Mouse (Mus musculus) forebrain, postnatal 0 days (tissue): ENCODE results near the gene Avl9. TPM values are rescaled to one million over a fixed set of nuclear protein-coding genes. Genes with fewer than 3 reads are reported as not detected.

Experiments used
- ATAC-seq: fragments of 200-750 bp; cut with Nextera tagmentation; 2 replicates; pipeline ENCODE4 v1.8.0; 2017; ENCODE audit warnings: mild to moderate bottlenecking, moderate library complexity
- DNase-seq: peaks from one replicate; pipeline ENCODE4 v3.0.0-alpha.2; 2015
- H3K27ac ChIP-seq: fragments of 300-500 bp; sonication (generic); 2 replicates; pipeline ENCODE4 v1.5.1; 2014; ENCODE audit warnings: low read depth, mild to moderate bottlenecking, antibody characterized with exemption, low read length, moderate library complexity, mixed read lengths
- H3K27me3 ChIP-seq: fragments of 300-500 bp; sonication (generic); 2 replicates; pipeline ENCODE4 v1.6.1; 2014; ENCODE audit warnings: mild to moderate bottlenecking, low read length, mixed read lengths; ENCODE audit not compliant: insufficient read depth
- H3K36me3 ChIP-seq: fragments of 300-500 bp; sonication (generic); 2 replicates; pipeline ENCODE4 v1.6.1; 2014; ENCODE audit warnings: mild to moderate bottlenecking, moderate library complexity; ENCODE audit not compliant: insufficient read depth
- H3K4me1 ChIP-seq: fragments of 300-500 bp; sonication (generic); 2 replicates; pipeline ENCODE4 v1.6.1; 2014; ENCODE audit warnings: antibody characterized with exemption; ENCODE audit not compliant: insufficient read depth
- H3K4me2 ChIP-seq: fragments of 300-500 bp; sonication (generic); 2 replicates; pipeline ENCODE4 v1.6.1; 2014; ENCODE audit warnings: low read depth, mild to moderate bottlenecking, moderate library complexity
- H3K4me3 ChIP-seq: fragments of 300-500 bp; sonication (generic); 2 replicates; pipeline ENCODE4 v1.5.1; 2014; ENCODE audit warnings: low read depth, low read length, mixed read lengths
- H3K9ac ChIP-seq: fragments of 300-500 bp; sonication (generic); 2 replicates; pipeline ENCODE4 v1.6.1; 2014; ENCODE audit warnings: mild to moderate bottlenecking
- H3K9me3 ChIP-seq: fragments of 300-500 bp; sonication (generic); 2 replicates; pipeline ENCODE4 v1.6.1; 2016; ENCODE audit warnings: low read length
- CTCF ChIP-seq: sonication (generic); IDR thresholded peaks from 2 replicates; pipeline ENCODE4 v1.5.1; 2016; ENCODE audit warnings: antibody characterized with exemption, control low read depth, low read depth
- WGBS: fragments of 180-500 bp; shearing (Covaris S2); extraction: QIAGEN DNeasy Blood & Tissue Kit; methylation state at CpG from one replicate; pipeline ENCODE4 v1.1.7; 2014; 5-methylcytosine and 5-hydroxymethylcytosine counted together
- polyA plus RNA-seq: library from polyadenylated mRNA; unstranded; fragments of >200 nt; fragmentation: Nextera tagmentation; extraction: Ambion mirVana; gene quantifications from 2 replicates; pipeline ENCODE4 v1.2.1, GENCODE M21; 2015
- total RNA-seq: library from RNA; depleted of rRNA; stranded (reverse); fragments of >200 nt; gene quantifications from 2 replicates; pipeline ENCODE4 v1.2.3, GENCODE M21; 2014; rRNA removed

Avl9 gene
- total and polyA plus RNA-seq, 2 experiments from 2014 or later: 19.9 to 66.1 TPM

DNA sequence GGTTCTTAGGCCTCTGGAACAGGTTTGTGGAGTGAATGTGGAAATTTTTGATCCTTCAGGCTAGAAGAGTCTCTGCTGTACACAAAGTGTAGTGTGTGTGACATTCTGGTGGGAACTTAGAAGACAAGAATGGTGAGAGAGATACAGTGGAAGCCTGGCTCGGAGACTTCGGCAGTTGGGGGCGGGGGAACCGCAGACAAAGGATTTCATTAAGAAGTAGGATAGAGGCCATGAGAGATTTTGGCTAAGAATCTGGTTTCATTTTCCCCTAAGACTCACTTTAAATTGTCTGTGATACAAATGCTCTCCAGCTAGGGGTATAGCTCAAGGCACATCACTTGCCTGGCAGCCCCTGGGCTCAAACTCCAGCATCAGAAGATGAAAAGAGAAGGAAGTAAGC, 90.3 kb downstream of the Avl9 start:
- no peak overlapping the region for H3K9ac ChIP-seq
- no peak overlapping the region for H3K27ac ChIP-seq
- WGBS: 74% methylated on average over 4 of the region's 4 CpGs
- DNase-seq (no peak), ATAC-seq (no peak)
- H3K36me3 ChIP-seq: no peaks in the 10 kb centered on the region
- no peaks in the 10 kb centered on the region for H3K9me3 ChIP-seq
- no peak overlapping the region for H3K4me3 ChIP-seq
- H3K27me3 ChIP-seq: no peaks in the 10 kb centered on the region
- TF ChIP-seq CTCF: no peak
- H3K4me1 ChIP-seq: no peaks in the 10 kb centered on the region
- no peak overlapping the region for H3K4me2 ChIP-seq

DNA sequence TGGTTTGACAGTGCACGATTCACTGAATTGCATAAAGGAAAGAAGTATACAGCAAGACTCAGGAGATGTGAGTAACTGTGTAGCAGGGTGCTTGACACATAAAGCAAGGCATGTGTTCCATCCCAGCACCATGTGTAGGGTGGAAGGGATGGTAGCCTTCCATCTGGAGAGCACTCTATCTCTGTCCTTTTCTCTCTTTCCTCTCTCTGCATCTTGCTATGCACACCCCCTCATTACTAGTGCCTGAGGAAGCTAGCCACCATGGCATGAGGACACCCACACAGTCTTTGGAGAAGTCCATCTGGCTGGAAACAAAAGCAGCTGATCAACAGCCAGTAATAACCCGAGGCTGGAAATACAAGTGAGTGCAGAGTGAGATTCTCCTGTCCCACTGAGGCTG, 91.5 kb downstream of the Avl9 start:
- H3K27ac ChIP-seq: no peak overlapping the region
- 71% methylated on average over 2 of the region's 2 CpGs for WGBS
- no peaks in the 10 kb centered on the region for H3K36me3 ChIP-seq
- no peak overlapping the region for H3K9ac ChIP-seq
- DNase-seq (no peak), ATAC-seq (no peak)
- no peaks in the 10 kb centered on the region for H3K27me3 ChIP-seq
- no peaks in the 10 kb centered on the region for H3K4me1 ChIP-seq
- H3K4me2 ChIP-seq: no peak overlapping the region
- H3K4me3 ChIP-seq: no peak overlapping the region
- H3K9me3 ChIP-seq: no peaks in the 10 kb centered on the region
- TF ChIP-seq CTCF: no peak

DNA sequence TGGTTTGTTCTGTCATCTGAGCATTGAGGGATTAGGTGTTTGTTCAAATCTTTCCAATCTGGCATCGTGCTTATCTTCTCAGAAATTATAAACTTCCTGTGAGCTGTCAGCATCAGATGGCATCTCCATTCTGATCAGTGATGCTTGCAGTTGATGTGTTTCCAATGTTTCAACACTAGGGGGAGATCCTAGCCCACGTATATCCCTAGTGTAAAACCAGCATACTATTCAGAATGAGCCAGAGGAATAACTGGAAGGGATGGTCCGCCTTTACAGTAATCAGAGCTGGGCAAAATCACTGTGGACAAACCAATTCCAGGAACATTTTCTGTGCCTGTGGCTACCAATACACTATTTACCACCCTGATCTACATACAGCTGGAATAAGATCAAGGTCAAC, 94.0 kb downstream of the Avl9 start:
- no peaks in the 10 kb centered on the region for H3K4me1 ChIP-seq
- H3K36me3 ChIP-seq: no peaks in the 10 kb centered on the region
- H3K9me3 ChIP-seq: no peaks in the 10 kb centered on the region
- H3K27me3 ChIP-seq: no peaks in the 10 kb centered on the region
- peak; percentile 94 for ATAC-seq
- H3K27ac ChIP-seq: no peak overlapping the region
- WGBS: 6% methylated on average over 3 of the region's 3 CpGs
- H3K9ac ChIP-seq: no peak overlapping the region
- peak; percentile 81 for DNase-seq
- H3K4me3 ChIP-seq: no peak overlapping the region
- H3K4me2 ChIP-seq: no peak overlapping the region
- peak; percentile 94 for TF ChIP-seq CTCF

Other genes starting within 250 kb of the Avl9 start
- gene Pde1c, start 145.8 kb upstream of the Avl9 start, total RNA-seq: 10.0 and 15.5 TPM in 2 replicates
- gene Pde1c, start 145.8 kb upstream of the Avl9 start, polyA plus RNA-seq: 3.6 and 5.7 TPM in 2 replicates
- 67.2 and 68.4 TPM in 2 replicates for gene Lsm5, start 10.2 kb upstream of the Avl9 start, total RNA-seq
- gene Lsm5, start 10.2 kb upstream of the Avl9 start, polyA plus RNA-seq: 91.7 and 129 TPM in 2 replicates
- 49.1 and 57.1 TPM in 2 replicates for gene Kbtbd2, start 82.9 kb downstream of the Avl9 start, total RNA-seq
- gene Kbtbd2, start 82.9 kb downstream of the Avl9 start, polyA plus RNA-seq: 14.5 and 18.7 TPM in 2 replicates
- gene Fkbp9, start 117.2 kb downstream of the Avl9 start, total RNA-seq: 41.4 and 47.8 TPM in 2 replicates
- 31.4 and 33.8 TPM in 2 replicates for gene Fkbp9, start 117.2 kb downstream of the Avl9 start, polyA plus RNA-seq
- 114 and 119 TPM in 2 replicates for gene Nt5c3, start 209.0 kb downstream of the Avl9 start, total RNA-seq
- gene Nt5c3, start 209.0 kb downstream of the Avl9 start, polyA plus RNA-seq: 197 and 225 TPM in 2 replicates
- 0.31 and 1.00 TPM in 2 replicates for gene Vmn1r4, start 209.1 kb downstream of the Avl9 start, total RNA-seq
- gene Vmn1r4, start 209.1 kb downstream of the Avl9 start, polyA plus RNA-seq: 0.67 and 0.73 TPM in 2 replicates